Mouse (Mus musculus): ENCODE results near the gene Ykt6.

DNA sequence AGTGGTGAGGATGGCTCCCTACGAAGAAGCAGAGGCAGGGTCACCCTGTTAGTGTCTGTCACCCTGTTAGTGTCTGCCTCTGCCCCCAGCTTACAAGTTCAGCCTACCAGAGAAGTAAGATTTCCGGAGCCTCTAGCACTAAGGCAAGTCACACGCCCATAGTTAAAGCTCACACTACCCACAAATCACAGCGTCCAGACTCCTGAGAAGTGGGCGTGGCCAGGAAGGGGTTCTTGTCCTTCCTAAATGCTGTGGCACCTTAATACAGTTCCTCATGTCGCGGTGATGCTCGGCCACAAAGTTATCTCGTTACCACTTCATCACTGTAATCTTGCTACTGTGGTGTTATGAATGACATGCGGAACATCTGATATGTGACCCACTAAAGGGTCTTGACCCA, 32.6 kb downstream of the Ykt6 start:
- TF ChIP-seq ZC3H11A (IDR thresholded peaks at IDR 0.05; ENCODE audit: low read depth, low read length) (no peak), CTCF (IDR thresholded peaks at IDR 0.05 in 2 of 3, conservative IDR thresholded peaks at IDR 0.05 in 1 of 3; ENCODE audit: control insufficient read depth in 1 of 3, insufficient read depth in 1 of 3, low read depth in 2 of 3, low read length in 3 of 3, poor library complexity in 1 of 3, severe bottlenecking in 1 of 3) (no peak), MEF2A (IDR thresholded peaks at IDR 0.05; ENCODE audit: extremely low read depth, insufficient replicate concordance, low read depth, low read length, poor library complexity, severe bottlenecking) (no peak), ETS1 (IDR thresholded peaks at IDR 0.05; ENCODE audit: low read depth, low read length) (no peak), POLR2A (IDR thresholded peaks at IDR 0.05; ENCODE audit: control insufficient read depth in 1 of 2, insufficient read depth in 1 of 2, low read depth in 1 of 2, low read length in 2 of 2, poor library complexity in 1 of 2) (no peak), MAZ (IDR thresholded peaks at IDR 0.05; ENCODE audit: low read depth, low read length) (no peak), POLR2AphosphoS2 (IDR thresholded peaks at IDR 0.05; ENCODE audit: low read length) (no peak), NRF1 (IDR thresholded peaks at IDR 0.05; ENCODE audit: insufficient read depth, low read depth, low read length, poor library complexity, severe bottlenecking) (no peak), ZNF384 (IDR thresholded peaks at IDR 0.05; ENCODE audit: low read depth, low read length) (no peak), KAT2A (conservative IDR thresholded peaks at IDR 0.05; ENCODE audit: low read depth, low read length) (no peak)

Data from MEL (cell line).